Mouse (Mus musculus) limb, embryonic 12.5 days (tissue): ENCODE measurements around the gene Pnpla1. TPM values are rescaled to one million over a fixed set of nuclear protein-coding genes. Genes with fewer than 3 reads are reported as not detected.

Source experiments
- ATAC-seq: fragments of 200-750 bp; cut with Nextera tagmentation; 2 replicates; pipeline ENCODE4 v1.8.0; 2017; ENCODE audit warnings: low read depth, moderate TSS enrichment; ENCODE audit not compliant: insufficient number of reproducible peaks, insufficient read depth, low FRiP score, low TSS enrichment
- H3K27ac ChIP-seq: fragments of 300-500 bp; sonication (generic); 2 replicates; pipeline ENCODE4 v1.5.1; 2016; ENCODE audit warnings: mild to moderate bottlenecking, moderate library complexity
- H3K27me3 ChIP-seq: fragments of 300-500 bp; sonication (generic); 2 replicates; pipeline ENCODE4 v1.6.1; 2016; ENCODE audit warnings: mild to moderate bottlenecking, moderate library complexity
- H3K36me3 ChIP-seq: fragments of 300-500 bp; sonication (generic); 2 replicates; pipeline ENCODE4 v1.6.1; 2016; ENCODE audit warnings: mild to moderate bottlenecking, moderate library complexity
- H3K4me1 ChIP-seq: fragments of 300-500 bp; sonication (generic); replicated peaks from 2 replicates; pipeline ENCODE4 v1.6.1; 2016
- H3K4me2 ChIP-seq: fragments of 300-500 bp; sonication (generic); 2 replicates; pipeline ENCODE4 v1.6.1; 2016; ENCODE audit warnings: mild to moderate bottlenecking, moderate library complexity
- H3K4me3 ChIP-seq: fragments of 300-500 bp; sonication (generic); replicated peaks from 2 replicates; pipeline ENCODE4 v1.5.1; 2016; ENCODE audit warnings: mild to moderate bottlenecking
- H3K9ac ChIP-seq: fragments of 300-500 bp; sonication (generic); replicated peaks from 2 replicates; pipeline ENCODE4 v1.6.1; 2016; ENCODE audit warnings: mild to moderate bottlenecking, moderate library complexity
- H3K9me3 ChIP-seq: fragments of 300-500 bp; sonication (generic); 2 replicates; pipeline ENCODE4 v1.6.1; 2016; ENCODE audit warnings: mild to moderate bottlenecking, moderate library complexity
- WGBS: fragments of 180-500 bp; shearing (Covaris S2); methylation state at CpG from one replicate; pipeline ENCODE4 v1.1.7; 2016; 5-methylcytosine and 5-hydroxymethylcytosine counted together
- polyA plus RNA-seq: library from polyadenylated mRNA; unstranded; fragments of >200 nt; fragmentation: Nextera tagmentation; extraction: Ambion mirVana; gene quantifications from 2 replicates; pipeline ENCODE4 v1.2.1, GENCODE M21; 2016

Pnpla1 gene
- polyA plus RNA-seq, 1 experiment from 2014 or later, result not detected

- WGBS, result 81% methylated on average over 11 of the region's 11 CpGs
- no peaks in the 10 kb centered on the region; the same call in 1 of the 2 replicates for H3K27me3 ChIP-seq
- no peak overlapping the region for H3K9ac ChIP-seq
- H3K36me3 ChIP-seq, result no peaks in the 10 kb centered on the region
- H3K4me3 ChIP-seq, result no peak overlapping the region
- H3K4me1 ChIP-seq, result peaks cover 11% of the 10 kb centered on the region
- no peak overlapping the region for H3K27ac ChIP-seq
- H3K9me3 ChIP-seq, result no peaks in the 10 kb centered on the region
- ATAC-seq, result no peak
- H3K4me2 ChIP-seq, result no peak overlapping the region
Observed at GRCm38 (mm10) chr17:28871831-28872230, 13.6 kb downstream of the Pnpla1 start.

DNA sequence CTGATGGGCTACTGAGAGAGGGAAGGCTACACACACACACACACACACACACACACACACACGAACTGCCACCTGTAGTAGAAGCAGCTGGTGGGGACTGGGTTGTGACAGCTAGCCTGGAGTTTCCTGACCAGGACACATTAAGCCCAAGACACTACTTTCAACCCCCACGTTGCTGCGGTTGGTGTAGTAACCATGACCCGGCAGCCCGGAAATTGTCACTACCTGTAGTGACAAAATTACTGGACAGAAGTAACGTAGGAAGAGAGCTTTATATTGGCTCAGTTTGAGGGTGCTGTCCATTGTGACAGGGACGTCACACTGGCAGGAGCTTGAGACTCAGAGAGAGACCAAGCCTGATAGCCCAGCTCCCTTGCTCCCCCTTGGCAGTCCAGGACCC is 14.1 kb downstream of the Pnpla1 start:
- no peak overlapping the region for H3K4me2 ChIP-seq
- H3K27me3 ChIP-seq, result no peaks in the 10 kb centered on the region; the same call in 1 of the 2 replicates
- no peak overlapping the region for H3K27ac ChIP-seq
- H3K36me3 ChIP-seq, result no peaks in the 10 kb centered on the region
- H3K4me1 ChIP-seq, result peaks cover 11% of the 10 kb centered on the region
- no peak overlapping the region for H3K4me3 ChIP-seq
- 89% methylated on average over 7 of the region's 7 CpGs for WGBS
- ATAC-seq, result no peak
- H3K9me3 ChIP-seq, result no peaks in the 10 kb centered on the region
- H3K9ac ChIP-seq, result no peak overlapping the region

GRCm38 (mm10) chr17:28874216-28874615 is 16.0 kb downstream of the Pnpla1 start:
- H3K9me3 ChIP-seq, result no peaks in the 10 kb centered on the region
- H3K4me3 ChIP-seq, result no peak overlapping the region
- no peak overlapping the region for H3K9ac ChIP-seq
- peaks cover 11% of the 10 kb centered on the region for H3K4me1 ChIP-seq
- no peak overlapping the region for H3K27ac ChIP-seq
- no peaks in the 10 kb centered on the region for H3K36me3 ChIP-seq
- 83% methylated on average over 4 of the region's 4 CpGs for WGBS
- ATAC-seq, result no peak
- no peaks in the 10 kb centered on the region; the same call in 1 of the 2 replicates for H3K27me3 ChIP-seq
- no peak overlapping the region for H3K4me2 ChIP-seq

GRCm38 (mm10) chr17:28874825-28875224 is 16.6 kb downstream of the Pnpla1 start:
- Histone ChIP-seq H3K9ac (no peak overlapping the region), H3K4me2 (no peak overlapping the region), H3K4me3 (no peak overlapping the region), H3K36me3 (no peaks in the 10 kb centered on the region), H3K27me3 (no peaks in the 10 kb centered on the region; the same call in 1 of the 2 replicates), H3K27ac (no peak overlapping the region), H3K4me1 (peaks cover 5% of the 10 kb centered on the region), H3K9me3 (no peaks in the 10 kb centered on the region)
- ATAC-seq, result no peak
- 79% methylated on average over 7 of the region's 7 CpGs for WGBS

- 43% methylated on average over 8 of the region's 8 CpGs for WGBS
- peaks cover 7% of the 10 kb centered on the region; the same call in 1 of the 2 replicates for H3K4me1 ChIP-seq
- no peak overlapping the region for H3K4me2 ChIP-seq
- no peak overlapping the region for H3K4me3 ChIP-seq
- H3K27ac ChIP-seq, result no peak overlapping the region
- H3K9me3 ChIP-seq, result no peaks in the 10 kb centered on the region
- H3K36me3 ChIP-seq, result no peaks in the 10 kb centered on the region
- no peak overlapping the region for H3K9ac ChIP-seq
- no peak for ATAC-seq
- H3K27me3 ChIP-seq, result peaks cover 3% of the 10 kb centered on the region; the same call in 1 of the 2 replicates
Observed at GRCm38 (mm10) chr17:28875316-28875715, 17.1 kb downstream of the Pnpla1 start.

DNA sequence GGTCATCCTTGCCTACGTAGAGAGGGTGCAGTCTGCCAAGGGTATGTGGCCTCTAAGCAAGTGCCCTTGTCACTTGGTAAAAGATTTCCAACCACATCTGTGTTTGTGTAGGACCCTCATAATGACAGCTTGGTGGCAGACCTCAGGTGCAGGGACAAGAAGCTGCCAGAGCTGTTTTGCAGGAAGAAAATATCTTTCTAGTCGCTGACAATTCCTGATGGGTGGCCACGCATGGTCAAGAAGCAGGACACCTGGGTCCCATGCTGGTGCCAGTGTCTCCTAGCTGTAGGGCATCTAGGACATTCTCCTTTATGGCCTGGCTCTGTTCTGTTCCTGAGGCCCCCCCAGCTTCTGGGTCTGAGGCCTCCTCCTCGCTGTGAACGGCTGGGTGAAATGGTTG is 18.1 kb downstream of the Pnpla1 start:
- Histone ChIP-seq H3K4me1 (peaks cover 7% of the 10 kb centered on the region; the same call in 1 of the 2 replicates), H3K27me3 (peaks cover 14% of the 10 kb centered on the region), H3K36me3 (no peaks in the 10 kb centered on the region), H3K4me3 (no peak overlapping the region), H3K27ac (no peak overlapping the region), H3K9ac (no peak overlapping the region), H3K9me3 (no peaks in the 10 kb centered on the region), H3K4me2 (peak overlapping the region; percentile 40)
- ATAC-seq, result no peak
- 66% methylated on average over 5 of the region's 5 CpGs for WGBS

DNA sequence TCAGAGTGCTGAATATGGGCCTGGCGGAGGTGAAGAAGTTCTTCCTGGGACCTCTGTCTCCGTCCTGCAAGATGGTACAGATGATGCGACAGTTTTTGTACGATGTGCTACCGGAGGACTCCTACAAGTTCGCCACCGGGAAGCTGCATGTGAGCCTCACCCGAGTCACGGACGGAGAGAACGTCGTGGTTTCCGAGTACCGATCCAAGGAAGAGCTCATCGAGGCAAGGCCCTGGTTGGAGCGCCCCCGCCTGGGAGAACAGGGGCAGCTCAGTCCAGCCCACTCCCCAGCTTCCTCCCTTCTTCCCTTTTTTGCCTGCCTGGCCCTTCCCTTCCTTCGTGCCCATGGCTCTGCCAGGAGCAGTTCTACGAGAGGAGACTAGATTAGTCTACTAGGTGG is 18.6 kb downstream of the Pnpla1 start:
- Histone ChIP-seq H3K27me3 (peaks cover 17% of the 10 kb centered on the region), H3K9ac (no peak overlapping the region), H3K36me3 (no peaks in the 10 kb centered on the region), H3K9me3 (no peaks in the 10 kb centered on the region), H3K4me1 (peaks cover 7% of the 10 kb centered on the region; the same call in 1 of the 2 replicates), H3K27ac (no peak overlapping the region), H3K4me3 (no peak overlapping the region), H3K4me2 (peak overlapping the region; percentile 40)
- ATAC-seq, result no peak
- 15% methylated on average over 19 of the region's 19 CpGs for WGBS

- ATAC-seq, result no peak
- 8% methylated on average over 18 of the region's 18 CpGs for WGBS
- peak overlapping the region; percentile 11 for H3K4me2 ChIP-seq
- H3K36me3 ChIP-seq, result no peaks in the 10 kb centered on the region
- no peak overlapping the region for H3K4me3 ChIP-seq
- H3K4me1 ChIP-seq, result peaks cover 5% of the 10 kb centered on the region; the same call in 1 of the 2 replicates
- H3K9ac ChIP-seq, result no peak overlapping the region
- peaks cover 24% of the 10 kb centered on the region for H3K27me3 ChIP-seq
- H3K27ac ChIP-seq, result no peak overlapping the region
- no peaks in the 10 kb centered on the region for H3K9me3 ChIP-seq
Observed at GRCm38 (mm10) chr17:28879931-28880391, 21.8 kb downstream of the Pnpla1 start.

GRCm38 (mm10) chr17:28882316-28882715 is 24.1 kb downstream of the Pnpla1 start:
- Histone ChIP-seq H3K27ac (no peak overlapping the region), H3K9me3 (no peaks in the 10 kb centered on the region), H3K4me3 (no peak overlapping the region), H3K27me3 (peaks cover 24% of the 10 kb centered on the region), H3K9ac (no peak overlapping the region), H3K36me3 (no peaks in the 10 kb centered on the region), H3K4me2 (peak overlapping the region; percentile 37), H3K4me1 (0 out of 2 replicates have a peak, but pooled peaks cover 3% of the 10 kb centered on the region)
- 3% methylated on average over 12 of the region's 12 CpGs for WGBS
- ATAC-seq, result no peak

DNA sequence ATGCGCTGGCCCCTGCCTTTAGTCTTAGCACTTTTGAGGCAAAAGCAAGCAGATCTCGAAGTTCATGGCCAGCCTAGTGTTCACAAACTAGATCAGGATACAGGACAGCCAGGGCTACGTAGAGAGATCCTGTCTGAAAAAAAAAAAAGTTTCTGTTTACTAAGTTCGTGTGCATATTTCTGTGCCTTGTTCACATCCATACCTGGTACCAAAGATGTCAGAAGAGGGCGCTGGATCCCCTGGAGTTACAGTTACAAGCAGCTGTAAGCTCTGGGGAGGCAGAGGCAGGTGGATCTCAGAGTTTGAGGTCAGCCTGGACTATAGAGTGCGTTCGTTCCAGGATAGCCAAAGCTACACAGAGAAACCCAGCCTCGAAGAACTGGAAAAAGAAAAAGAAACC is 24.6 kb downstream of the Pnpla1 start:
- Histone ChIP-seq H3K9me3 (peaks cover under 1% of the 10 kb centered on the region; the same call in 1 of the 2 replicates), H3K27me3 (peaks cover 24% of the 10 kb centered on the region), H3K4me2 (peak overlapping the region; percentile 37; the same call in 1 of the 2 replicates), H3K36me3 (no peaks in the 10 kb centered on the region), H3K4me3 (no peak overlapping the region), H3K27ac (no peak overlapping the region), H3K4me1 (0 out of 2 replicates have a peak, but pooled peaks cover 3% of the 10 kb centered on the region), H3K9ac (no peak overlapping the region)
- no peak for ATAC-seq
- WGBS, result 55% methylated on average over 8 of the region's 8 CpGs

DNA sequence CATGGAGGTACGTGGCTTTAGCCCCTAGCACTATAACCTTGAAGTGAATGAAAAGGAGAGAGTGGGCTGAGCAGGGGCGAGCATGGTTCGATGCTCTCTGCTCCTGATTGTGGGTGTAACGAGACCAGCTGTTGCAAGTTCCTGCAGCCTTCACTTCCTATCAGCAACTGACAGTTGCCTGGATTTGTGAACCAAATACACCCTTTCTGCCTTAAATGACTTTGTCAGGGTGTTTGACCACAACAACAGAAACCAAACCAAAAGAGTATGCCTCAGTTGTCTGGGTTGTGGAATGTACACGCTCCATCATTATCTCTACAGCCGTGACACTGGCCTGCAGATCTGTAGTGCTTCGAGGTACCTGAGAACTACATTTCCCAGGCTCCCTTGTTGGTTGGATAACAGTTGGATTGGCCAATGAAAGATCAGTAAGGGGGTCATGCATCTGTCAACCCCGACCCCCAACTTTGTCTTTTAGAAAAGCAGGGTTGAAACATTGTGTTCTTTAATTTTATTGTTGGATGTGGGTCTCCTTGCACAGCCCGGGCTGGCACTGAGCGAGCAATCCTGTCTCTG is 25.8 kb downstream of the Pnpla1 start:
- no peaks in the 10 kb centered on the region for H3K36me3 ChIP-seq
- H3K4me3 ChIP-seq, result no peak overlapping the region
- H3K27ac ChIP-seq, result no peak overlapping the region
- no peak for ATAC-seq
- no peak overlapping the region for H3K9ac ChIP-seq
- peaks cover 13% of the 10 kb centered on the region; the same call in 1 of the 2 replicates for H3K9me3 ChIP-seq
- 68% methylated on average over 10 of the region's 10 CpGs for WGBS
- peaks cover 24% of the 10 kb centered on the region for H3K27me3 ChIP-seq
- H3K4me2 ChIP-seq, result no peak overlapping the region
- H3K4me1 ChIP-seq, result 0 out of 2 replicates have a peak, but pooled peaks cover 3% of the 10 kb centered on the region

DNA sequence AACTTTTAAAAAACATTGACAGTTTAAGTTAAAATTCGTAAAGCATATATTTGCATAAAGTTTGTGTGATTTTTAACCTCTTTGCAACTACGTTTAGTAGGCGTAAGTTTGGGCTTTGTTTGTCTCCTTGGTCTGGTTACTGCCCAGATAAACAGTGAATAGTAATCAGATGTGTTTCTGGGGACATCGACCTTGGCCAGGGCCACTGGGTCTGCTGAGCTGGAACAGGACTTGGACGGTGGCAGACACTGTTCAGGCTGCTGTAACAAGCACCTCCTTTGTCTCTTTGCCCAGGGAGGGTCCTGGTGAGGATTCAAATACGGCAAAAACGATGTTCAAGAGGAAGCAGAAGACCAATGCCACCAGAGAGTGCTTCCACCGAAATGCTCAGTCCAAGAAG is 27.0 kb downstream of the Pnpla1 start:
- no peak overlapping the region for H3K4me2 ChIP-seq
- peaks cover 22% of the 10 kb centered on the region for H3K27me3 ChIP-seq
- no peak for ATAC-seq
- 84% methylated on average over 8 of the region's 8 CpGs for WGBS
- H3K9ac ChIP-seq, result no peak overlapping the region
- H3K27ac ChIP-seq, result no peak overlapping the region
- no peak overlapping the region for H3K4me3 ChIP-seq
- H3K9me3 ChIP-seq, result peaks cover 20% of the 10 kb centered on the region; the same call in 1 of the 2 replicates
- no peaks in the 10 kb centered on the region for H3K36me3 ChIP-seq
- no peaks in the 10 kb centered on the region for H3K4me1 ChIP-seq
